Mouse (Mus musculus): Measurements from ENCODE around the gene Kpna2. TPM values are rescaled to one million over a fixed set of nuclear protein-coding genes. Genes with fewer than 3 reads are reported as not detected.

Kpna2 gene
- polyA plus RNA-seq, 1 experiment: not detected

GRCm38 (mm10) chr11:107012324-107013017 lies 13.1 kb upstream of the Kpna2 start:
- Histone ChIP-seq H3K4me3 (ENCODE audit: insufficient read depth, low read depth, low read length) (peak overlapping the region; percentile 64), H3K27ac (ENCODE audit: insufficient read depth, low read depth, low read length) (peak overlapping the region; percentile 71), H3K4me1 (ENCODE audit: control insufficient read depth, insufficient read depth, low read length) (peaks cover 4% of the 10 kb centered on the region; the same call in 1 of the 2 replicates)
- under 1% methylated on average over 37 of the region's 37 CpGs for WGBS
- TF ChIP-seq CTCF (IDR thresholded peaks at IDR 0.05; ENCODE audit: insufficient read depth, low read depth, low read length) (no peak), POLR2A (IDR thresholded peaks at IDR 0.05; ENCODE audit: insufficient read depth, low read depth, low read length) (peak; percentile 96)

- Histone ChIP-seq H3K27ac (ENCODE audit: insufficient read depth, low read depth, low read length) (peak overlapping the region; percentile 71), H3K4me3 (ENCODE audit: insufficient read depth, low read depth, low read length) (peak overlapping the region; percentile 64), H3K4me1 (ENCODE audit: control insufficient read depth, insufficient read depth, low read length) (peaks cover 4% of the 10 kb centered on the region; the same call in 1 of the 2 replicates)
- TF ChIP-seq POLR2A (IDR thresholded peaks at IDR 0.05; ENCODE audit: insufficient read depth, low read depth, low read length) (no peak), CTCF (IDR thresholded peaks at IDR 0.05; ENCODE audit: insufficient read depth, low read depth, low read length) (no peak)
- 33% methylated on average over 18 of the region's 18 CpGs for WGBS
These were observed 12.5 kb upstream of the Kpna2 start for GRCm38 (mm10) chr11:107011669-107012323.

GRCm38 (mm10) chr11:107011171-107011570 lies 11.8 kb upstream of the Kpna2 start:
- H3K27ac ChIP-seq (ENCODE audit: insufficient read depth, low read depth, low read length): no peak overlapping the region
- 77% methylated on average over 7 of the region's 7 CpGs for WGBS
- no peak overlapping the region for H3K4me3 ChIP-seq (ENCODE audit: insufficient read depth, low read depth, low read length)
- peaks cover 4% of the 10 kb centered on the region; the same call in 1 of the 2 replicates for H3K4me1 ChIP-seq (ENCODE audit: control insufficient read depth, insufficient read depth, low read length)
- no peak for TF ChIP-seq CTCF (IDR thresholded peaks at IDR 0.05; ENCODE audit: insufficient read depth, low read depth, low read length)
- TF ChIP-seq POLR2A (IDR thresholded peaks at IDR 0.05; ENCODE audit: insufficient read depth, low read depth, low read length): no peak

- Histone ChIP-seq H3K4me3 (ENCODE audit: insufficient read depth, low read depth, low read length) (no peak overlapping the region), H3K4me1 (ENCODE audit: control insufficient read depth, insufficient read depth, low read length) (peaks cover 4% of the 10 kb centered on the region; the same call in 1 of the 2 replicates), H3K27ac (ENCODE audit: insufficient read depth, low read depth, low read length) (no peak overlapping the region)
- 98% methylated on average over 3 of the region's 3 CpGs for WGBS
- no peak for TF ChIP-seq POLR2A (IDR thresholded peaks at IDR 0.05; ENCODE audit: insufficient read depth, low read depth, low read length)
- TF ChIP-seq CTCF (IDR thresholded peaks at IDR 0.05; ENCODE audit: insufficient read depth, low read depth, low read length): no peak
These were observed 11.1 kb upstream of the Kpna2 start for GRCm38 (mm10) chr11:107010447-107010846.

GRCm38 (mm10) chr11:107005538-107005937 lies 6.2 kb upstream of the Kpna2 start:
- Histone ChIP-seq H3K4me1 (ENCODE audit: control insufficient read depth, insufficient read depth, low read length) (no peaks in the 10 kb centered on the region), H3K4me3 (ENCODE audit: insufficient read depth, low read depth, low read length) (no peak overlapping the region), H3K27ac (ENCODE audit: insufficient read depth, low read depth, low read length) (no peak overlapping the region)
- TF ChIP-seq CTCF (IDR thresholded peaks at IDR 0.05; ENCODE audit: insufficient read depth, low read depth, low read length) (no peak), POLR2A (IDR thresholded peaks at IDR 0.05; ENCODE audit: insufficient read depth, low read depth, low read length) (no peak)
- 80% methylated on average over 1 of the region's 1 CpGs for WGBS

- no peak overlapping the region for H3K27ac ChIP-seq (ENCODE audit: insufficient read depth, low read depth, low read length)
- 25% methylated on average over 8 of the region's 8 CpGs for WGBS
- H3K4me1 ChIP-seq (ENCODE audit: control insufficient read depth, insufficient read depth, low read length): peaks cover 6% of the 10 kb centered on the region; the same call in 1 of the 2 replicates
- H3K4me3 ChIP-seq (ENCODE audit: insufficient read depth, low read depth, low read length): no peak overlapping the region
- no peak for TF ChIP-seq CTCF (IDR thresholded peaks at IDR 0.05; ENCODE audit: insufficient read depth, low read depth, low read length)
- TF ChIP-seq POLR2A (IDR thresholded peaks at IDR 0.05; ENCODE audit: insufficient read depth, low read depth, low read length): no peak
These were observed 2.7 kb upstream of the Kpna2 start for GRCm38 (mm10) chr11:107001760-107002675.

GRCm38 (mm10) chr11:106999949-107000513 lies 690 bp upstream of the Kpna2 start:
- WGBS: 82% methylated on average over 9 of the region's 9 CpGs
- Histone ChIP-seq H3K4me1 (ENCODE audit: control insufficient read depth, insufficient read depth, low read length) (peaks cover 6% of the 10 kb centered on the region; the same call in 1 of the 2 replicates), H3K27ac (ENCODE audit: insufficient read depth, low read depth, low read length) (peak overlapping the region; percentile 76; the same call in 1 of the 2 replicates), H3K4me3 (ENCODE audit: insufficient read depth, low read depth, low read length) (no peak overlapping the region)
- TF ChIP-seq CTCF (IDR thresholded peaks at IDR 0.05; ENCODE audit: insufficient read depth, low read depth, low read length) (no peak), POLR2A (IDR thresholded peaks at IDR 0.05; ENCODE audit: insufficient read depth, low read depth, low read length) (no peak)

- TF ChIP-seq CTCF (IDR thresholded peaks at IDR 0.05; ENCODE audit: insufficient read depth, low read depth, low read length) (no peak), POLR2A (IDR thresholded peaks at IDR 0.05; ENCODE audit: insufficient read depth, low read depth, low read length) (no peak)
- H3K4me1 ChIP-seq (ENCODE audit: control insufficient read depth, insufficient read depth, low read length): peaks cover 6% of the 10 kb centered on the region; the same call in 1 of the 2 replicates
- H3K27ac ChIP-seq (ENCODE audit: insufficient read depth, low read depth, low read length): no peak overlapping the region
- peak overlapping the region; percentile 78 for H3K4me3 ChIP-seq (ENCODE audit: insufficient read depth, low read depth, low read length)
- under 1% methylated on average over 26 of the region's 26 CpGs for WGBS
These were observed 640 bp downstream of the Kpna2 start for GRCm38 (mm10) chr11:106998651-106999150.

Measured in olfactory bulb, adult 2 months (tissue).